Mouse (Mus musculus): ENCODE measurements at regions not wholly inside any gene's neighbourhood (a gene's known extent, or its start where the extent isn't known, plus 50 kb on each side); places are given as distances from the start of the nearest gene placed in this dataset.
"Not testable (repeated sequence)": the region's sequence is repeated elsewhere in the genome, so short reads cannot be mapped to it uniquely, and the experiment has no call there.

- ATAC-seq (ENCODE audit: low FRiP score, low read depth); H3K27me3 ChIP-seq; H3K9me3 ChIP-seq; H3K4me3 ChIP-seq; H3K36me3 ChIP-seq; H3K4me1 ChIP-seq; H3K27ac ChIP-seq (replicated peaks); H3K9ac ChIP-seq (replicated peaks); H3K4me2 ChIP-seq (replicated peaks): not testable (repeated sequence)
- WGBS = 48% methylated on average over 3 of the region's 3 CpGs
These were observed 552.2 kb downstream of the Zfp704 start for GRCm38 (mm10) chr3:9057703-9058102.

GRCm38 (mm10) chr3:9056846-9057245 is 553.0 kb downstream of the Zfp704 start:
- Histone ChIP-seq H3K4me3 (no peak overlapping the region), H3K9ac (replicated peaks) (no peak overlapping the region), H3K9me3 (no peaks in the 10 kb centered on the region), H3K36me3 (no peaks in the 10 kb centered on the region), H3K4me1 (no peaks in the 10 kb centered on the region), H3K4me2 (replicated peaks) (no peak overlapping the region), H3K27ac (replicated peaks) (no peak overlapping the region), H3K27me3 (no peaks in the 10 kb centered on the region)
- ATAC-seq (ENCODE audit: low FRiP score, low read depth) = no peak
- 82% methylated on average over 6 of the region's 6 CpGs for WGBS

DNA sequence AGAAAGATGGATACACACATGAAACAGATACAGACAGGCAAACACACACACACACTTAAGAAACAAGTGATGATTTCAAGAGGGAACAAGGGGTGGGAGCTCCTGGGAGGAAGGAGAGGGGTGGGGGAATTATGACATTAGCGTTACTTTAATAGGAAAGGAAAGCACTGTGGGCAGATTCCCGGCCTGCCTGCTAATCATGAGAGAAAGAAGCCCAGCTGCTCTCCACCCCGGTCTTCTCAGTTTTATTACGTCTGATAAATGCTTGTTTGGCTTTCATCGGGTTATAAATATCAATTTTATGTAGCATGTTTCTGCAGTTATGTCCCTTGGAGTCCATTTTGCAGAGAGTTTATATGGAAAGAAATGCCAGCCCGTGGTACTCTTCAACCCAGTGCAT is 554.1 kb downstream of the Zfp704 start:
- Histone ChIP-seq H3K4me2 (replicated peaks) (no peak overlapping the region), H3K9me3 (no peaks in the 10 kb centered on the region)
- 80% methylated on average over 6 of the region's 6 CpGs for WGBS

More for the DNA sequence above, 554.1 kb downstream of the Zfp704 start:
- no peak for ATAC-seq (ENCODE audit: low FRiP score, low read depth)
- Histone ChIP-seq H3K4me1 (no peaks in the 10 kb centered on the region), H3K36me3 (no peaks in the 10 kb centered on the region), H3K4me3 (no peak overlapping the region), H3K27me3 (no peaks in the 10 kb centered on the region), H3K27ac (replicated peaks) (no peak overlapping the region), H3K9ac (replicated peaks) (no peak overlapping the region)
